Mouse (Mus musculus) adrenal gland, adult (tissue): Measurements from ENCODE around the gene Olfr582.

ENCODE experiments used
- DNase-seq, 2 experiments: peaks; one replicate each; pipeline ENCODE4 v3.0.0; 2022 to 2023; ENCODE audit warnings: low spot score in 1 of 2; ENCODE audit not compliant: inconsistent age in 2 of 2

Gene Olfr582

DNA sequence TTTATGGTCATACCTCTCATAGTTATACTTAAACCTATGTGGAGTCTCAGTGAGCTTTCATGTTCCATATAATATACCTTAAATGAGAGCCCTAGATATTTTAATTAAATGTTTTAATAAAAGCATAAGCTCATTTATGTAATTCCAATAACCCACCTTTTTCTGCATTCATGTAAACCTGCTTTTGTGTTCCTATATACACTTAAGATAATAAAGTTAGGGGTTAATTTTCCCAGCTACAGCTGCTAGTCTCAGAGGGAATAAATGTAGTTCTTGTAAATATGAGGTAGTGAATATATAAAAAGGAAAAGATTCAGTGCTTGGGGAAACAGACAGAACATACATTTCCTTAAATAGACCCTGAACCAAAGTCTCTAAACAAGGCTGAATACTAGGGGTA lies at the start of gene Olfr582:
Olfr582 (plus strand) TSS at position 301 of the 400 bp plus-strand sequence.
- DNase-seq: no peak

DNA sequence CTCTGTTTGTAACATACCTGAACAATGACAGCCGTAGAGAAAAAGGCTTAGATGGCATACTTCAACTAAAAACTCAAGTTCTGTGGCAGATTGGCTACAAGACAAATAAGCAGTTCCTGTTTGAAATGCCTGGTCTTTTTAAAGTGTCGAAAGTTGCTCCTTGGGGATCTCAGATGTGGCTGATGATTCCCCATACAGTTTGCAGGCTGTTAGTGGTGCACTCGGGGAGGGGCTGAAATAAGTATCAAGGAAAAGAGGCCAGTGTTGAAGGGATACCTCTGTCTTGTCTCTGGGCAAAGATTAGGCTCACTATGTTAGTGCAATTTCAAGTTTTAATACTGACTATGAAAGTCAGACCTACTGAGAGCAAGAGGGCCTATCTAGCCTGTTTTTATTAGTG lies 48.6 kb upstream of the Olfr582 start, which contains the start of gene Olfr578:
Olfr578 (minus strand) TSS at position 101 of the 400 bp plus-strand sequence.
- no peak for DNase-seq

DNA sequence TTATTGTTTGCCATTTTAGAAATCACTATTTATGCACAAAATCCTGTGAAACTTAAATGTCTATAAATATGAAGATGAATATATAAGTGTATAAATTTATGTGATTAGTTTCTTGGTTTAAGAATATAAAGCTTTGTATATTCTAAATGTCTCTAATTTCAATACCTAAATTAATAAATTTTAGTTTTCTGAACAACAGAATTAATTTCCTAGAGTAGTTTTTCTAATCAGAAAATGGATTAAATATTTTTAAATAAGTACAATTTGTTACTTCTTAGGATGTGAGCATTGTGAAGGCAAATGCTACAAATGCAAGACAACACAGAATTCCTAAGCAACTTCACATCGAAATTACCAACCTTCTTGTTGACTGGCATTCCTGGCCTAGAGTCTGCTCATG lies 13.2 kb downstream of the Olfr582 start, which contains the start of gene Olfr583:
Olfr583 (plus strand) TSS at position 301 of the 400 bp plus-strand sequence.
- no peak for DNase-seq

DNA sequence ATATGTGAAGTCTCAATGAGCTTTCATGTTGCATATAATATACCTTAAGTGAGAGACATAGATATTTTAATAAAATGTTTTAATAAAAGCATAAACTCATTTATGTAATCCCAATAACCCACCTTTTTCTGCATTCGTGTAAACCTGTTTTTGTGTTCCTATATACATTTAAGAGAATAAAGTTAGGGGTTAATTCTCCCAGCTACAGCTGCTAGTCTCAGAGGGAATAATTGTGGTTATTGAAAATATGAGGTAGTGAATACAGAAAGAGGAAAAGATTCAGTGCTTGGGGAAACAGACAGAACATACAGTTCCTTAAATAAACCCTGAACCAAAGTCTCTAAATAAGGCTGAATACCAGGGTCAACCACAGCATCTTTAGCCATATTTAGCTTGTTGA lies 43.8 kb downstream of the Olfr582 start, which contains the start of gene Olfr584:
Olfr584 (plus strand) TSS at position 301 of the 400 bp plus-strand sequence.
- DNase-seq: no peak
